Mouse (Mus musculus) v-Abl transformed pro-B cells (cell line): ENCODE measurements around the gene Tbc1d4.

Experiments used
- in situ Hi-C, 2 experiments: fragments of 400-800 bp; cut with MboI; formaldehyde crosslinking; loops; one replicate each; pipeline ENCODE4 v1.15.1; 2025; ENCODE audit not compliant: unreplicated experiment in 2 of 2

Tbc1d4 gene

GRCm38 (mm10) chr14:101540466-101540865, 68.5 kb downstream of the Tbc1d4 start:
- in situ Hi-C loops = no loop called here

GRCm38 (mm10) chr14:101537906-101538305, 71.1 kb downstream of the Tbc1d4 start:
- in situ Hi-C loops = no loop called here

GRCm38 (mm10) chr14:101537413-101537812, 71.6 kb downstream of the Tbc1d4 start:
- in situ Hi-C loops = no loop called here

- in situ Hi-C loops = no loop called here
These were observed 76.8 kb downstream of the Tbc1d4 start for GRCm38 (mm10) chr14:101532090-101532695.

- in situ Hi-C loops = no loop called here
These were observed 78.5 kb downstream of the Tbc1d4 start for GRCm38 (mm10) chr14:101530455-101530854.

- in situ Hi-C loops = loop anchor here (10.0 kb wide), 3 partner anchors 76 to 986 kb away; partner anchors contain the start of gene Tbc1d4 (in 1 of the 2)
These were observed 79.8 kb downstream of the Tbc1d4 start for GRCm38 (mm10) chr14:101529194-101529593.

- in situ Hi-C loops = loop anchor here (10.0 kb wide), 3 partner anchors 77 to 987 kb away; partner anchors contain the start of gene Tbc1d4 (in 1 of the 2)
These were observed 81.5 kb downstream of the Tbc1d4 start for GRCm38 (mm10) chr14:101527420-101527996.

- in situ Hi-C loops = loop anchor here (10.0 kb wide), 3 partner anchors 78 to 988 kb away; partner anchors contain the start of gene Tbc1d4 (in 1 of the 2)
These were observed 82.5 kb downstream of the Tbc1d4 start for GRCm38 (mm10) chr14:101526478-101526877.

GRCm38 (mm10) chr14:101519964-101520363, 89.0 kb downstream of the Tbc1d4 start:
- in situ Hi-C loops = loop anchor here (5.0 to 25.0 kb wide), 8 partner anchors 82 to 995 kb away; partner anchors contain the start of gene Tbc1d4 (in 1 of the 2)

- in situ Hi-C loops = loop anchor here (5.0 to 25.0 kb wide), 5 partner anchors 84 to 994 kb away; no protein-coding TSS in a partner anchor
These were observed 90.7 kb downstream of the Tbc1d4 start for GRCm38 (mm10) chr14:101518259-101518658.

GRCm38 (mm10) chr14:101517801-101518200, 91.2 kb downstream of the Tbc1d4 start:
- in situ Hi-C loops = loop anchor here (5.0 to 25.0 kb wide), 5 partner anchors 84 to 994 kb away; no protein-coding TSS in a partner anchor

- in situ Hi-C loops = loop anchor here (5.0 to 25.0 kb wide), 5 partner anchors 85 to 995 kb away; no protein-coding TSS in a partner anchor
These were observed 91.7 kb downstream of the Tbc1d4 start for GRCm38 (mm10) chr14:101517341-101517740.

GRCm38 (mm10) chr14:101516864-101517263, 92.1 kb downstream of the Tbc1d4 start:
- in situ Hi-C loops = loop anchor here (5.0 to 25.0 kb wide), 5 partner anchors 85 to 995 kb away; no protein-coding TSS in a partner anchor

- in situ Hi-C loops = loop anchor here (5.0 to 25.0 kb wide), 5 partner anchors 86 to 996 kb away; no protein-coding TSS in a partner anchor
These were observed 93.0 kb downstream of the Tbc1d4 start for GRCm38 (mm10) chr14:101516031-101516430.

GRCm38 (mm10) chr14:101515271-101515670, 93.7 kb downstream of the Tbc1d4 start:
- in situ Hi-C loops = loop anchor here (5.0 to 25.0 kb wide), 5 partner anchors 87 to 997 kb away; no protein-coding TSS in a partner anchor

- in situ Hi-C loops = loop anchor here (10.0 to 25.0 kb wide), 3 partner anchors 248 to 430 kb away; no protein-coding TSS in a partner anchor
These were observed 94.4 kb downstream of the Tbc1d4 start for GRCm38 (mm10) chr14:101514557-101514971.

- in situ Hi-C loops = loop anchor here (10.0 to 25.0 kb wide), 3 partner anchors 249 to 432 kb away; no protein-coding TSS in a partner anchor
These were observed 95.8 kb downstream of the Tbc1d4 start for GRCm38 (mm10) chr14:101513163-101513562.

GRCm38 (mm10) chr14:101511410-101511809, 97.6 kb downstream of the Tbc1d4 start:
- in situ Hi-C loops = loop anchor here (10.0 to 25.0 kb wide), 3 partner anchors 251 to 433 kb away; no protein-coding TSS in a partner anchor

GRCm38 (mm10) chr14:101510540-101511313, 98.3 kb downstream of the Tbc1d4 start:
- in situ Hi-C loops = loop anchor here (10.0 to 25.0 kb wide), 3 partner anchors 252 to 434 kb away; no protein-coding TSS in a partner anchor

GRCm38 (mm10) chr14:101509759-101510158, 99.2 kb downstream of the Tbc1d4 start:
- in situ Hi-C loops = loop anchor here (10.0 to 25.0 kb wide), 3 partner anchors 253 to 435 kb away; no protein-coding TSS in a partner anchor
